Mouse (Mus musculus) 416B (cell line): ENCODE measurements at regions not wholly inside any gene's neighbourhood (a gene's known extent, or its start where the extent isn't known, plus 50 kb on each side); places are given as distances from the start of the nearest gene placed in this dataset.

ENCODE experiments used
- DNase-seq: peaks from one replicate; pipeline ENCODE4 v3.0.0; 2011; ENCODE audit warnings: low read depth

- DNase-seq, result no peak
These were observed 1650.7 kb upstream of the Tenm2 start for GRCm38 (mm10) chr11:38886466-38886865.

GRCm38 (mm10) chr11:38861622-38862345 lies 1626.0 kb upstream of the Tenm2 start:
- no peak for DNase-seq

- DNase-seq, result no peak
These were observed 1620.9 kb upstream of the Tenm2 start for GRCm38 (mm10) chr11:38856645-38857044.

- no peak for DNase-seq
These were observed 1593.4 kb upstream of the Tenm2 start for GRCm38 (mm10) chr11:38829148-38829547.

GRCm38 (mm10) chr11:38828375-38828774 lies 1592.6 kb upstream of the Tenm2 start:
- no peak for DNase-seq

GRCm38 (mm10) chr11:38825172-38825753 lies 1589.5 kb upstream of the Tenm2 start:
- DNase-seq, result no peak

GRCm38 (mm10) chr11:38818141-38818540 lies 1582.4 kb upstream of the Tenm2 start:
- no peak for DNase-seq

GRCm38 (mm10) chr11:38783548-38783947 lies 1547.8 kb upstream of the Tenm2 start:
- no peak for DNase-seq

DNA sequence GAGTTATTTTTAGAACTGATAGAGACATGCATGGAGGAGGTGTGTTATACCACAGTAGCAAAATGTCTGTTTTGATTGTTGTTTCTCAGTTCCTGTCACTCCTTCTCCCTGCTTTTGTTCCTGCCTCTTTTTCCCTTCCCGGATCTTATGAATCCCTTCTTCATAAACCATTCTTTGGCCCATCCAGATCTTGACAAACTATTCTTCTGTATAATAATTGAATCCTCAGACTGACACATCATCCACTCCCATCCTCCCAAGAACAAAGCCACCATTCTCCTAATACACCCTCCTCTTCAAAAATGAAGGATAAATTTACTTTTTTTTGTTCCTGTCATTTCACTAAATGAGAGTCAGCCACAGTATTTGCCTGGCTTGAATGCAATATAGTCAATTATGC lies 1543.8 kb upstream of the Tenm2 start:
- no peak for DNase-seq

- no peak for DNase-seq
These were observed 1526.5 kb upstream of the Tenm2 start for GRCm38 (mm10) chr11:38762241-38762640.

DNA sequence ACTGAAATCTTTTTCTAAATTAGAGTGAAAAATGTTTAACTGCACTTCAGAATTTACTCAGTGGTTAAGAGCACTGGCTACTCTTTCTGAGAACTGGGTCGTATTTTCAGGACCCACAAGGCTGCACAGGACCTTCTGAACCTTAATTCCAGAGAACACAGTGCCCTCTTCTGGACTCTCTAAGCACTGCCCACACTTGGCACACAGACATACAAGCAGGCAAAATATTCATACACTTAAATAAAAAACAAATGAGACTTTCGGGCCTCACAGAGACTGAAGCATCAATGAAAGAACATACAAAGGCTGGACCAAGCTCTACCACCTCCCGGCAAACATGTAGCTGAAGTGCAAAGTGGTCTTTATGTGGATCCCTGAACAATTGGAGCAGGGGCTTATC lies 1511.8 kb upstream of the Tenm2 start:
- DNase-seq, result peak; percentile 40

DNA sequence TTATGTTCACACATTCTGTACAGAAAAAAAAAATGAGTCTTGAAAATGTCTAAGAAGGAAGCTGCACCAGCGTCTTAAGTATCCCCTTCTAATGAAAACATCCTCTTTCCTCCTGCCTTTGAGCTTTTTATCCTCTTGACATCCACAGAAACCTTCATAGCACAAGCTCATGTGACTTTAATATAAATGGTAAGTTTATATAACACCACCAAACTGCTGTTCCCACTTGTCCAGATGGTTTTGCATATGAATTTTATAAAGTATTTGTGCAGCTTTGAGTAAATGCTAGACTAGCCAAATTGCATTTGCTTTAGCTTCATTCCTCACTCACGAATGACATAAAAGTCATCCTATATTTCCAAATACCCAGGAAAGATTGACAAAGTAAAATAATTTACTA lies 1493.3 kb upstream of the Tenm2 start:
- no peak for DNase-seq

GRCm38 (mm10) chr11:38715697-38716096 lies 1479.9 kb upstream of the Tenm2 start:
- DNase-seq, result no peak

DNA sequence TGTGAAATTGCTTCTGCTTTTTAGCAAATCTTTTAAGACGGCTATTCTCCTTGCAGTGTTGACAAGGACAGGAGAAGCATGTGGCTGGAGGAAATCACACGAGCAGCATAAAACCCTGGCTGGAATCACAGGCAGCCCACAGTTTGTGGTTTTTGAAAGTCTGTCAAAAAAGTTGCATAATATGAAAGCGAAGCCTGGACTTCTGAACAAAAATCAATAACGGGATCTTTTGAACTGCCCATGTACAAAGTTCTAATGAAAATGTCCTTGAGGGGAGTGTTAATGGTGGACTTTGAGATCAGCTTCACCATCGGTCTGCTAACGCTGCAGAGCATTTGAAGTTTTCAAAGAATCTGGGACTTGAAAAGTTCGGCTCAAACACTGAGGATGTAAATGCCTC lies 1445.5 kb upstream of the Tenm2 start:
- DNase-seq, result no peak

- DNase-seq, result no peak
These were observed 1437.7 kb upstream of the Tenm2 start for GRCm38 (mm10) chr11:38673367-38674056.
